Mouse (Mus musculus): ENCODE measurements around the gene Cyb561.
A peak's percentile ranks its signal among the peaks of the same experiment; 100 is the strongest.

The Cyb561 gene

GRCm38 (mm10) chr11:105920098-105920785 lies 32.9 kb downstream of the Cyb561 start:
- DNase-seq: no peak

GRCm38 (mm10) chr11:105913580-105913979 lies 39.6 kb downstream of the Cyb561 start:
- DNase-seq: no peak

GRCm38 (mm10) chr11:105911592-105912375 lies 41.4 kb downstream of the Cyb561 start:
- peak; percentile 88 for DNase-seq

- DNase-seq: no peak
These were observed 42.0 kb downstream of the Cyb561 start for GRCm38 (mm10) chr11:105911149-105911548.

GRCm38 (mm10) chr11:105909617-105910016 lies 43.5 kb downstream of the Cyb561 start:
- no peak for DNase-seq

GRCm38 (mm10) chr11:105908926-105909325 lies 44.2 kb downstream of the Cyb561 start:
- DNase-seq: no peak

- DNase-seq: no peak
These were observed 45.8 kb downstream of the Cyb561 start for GRCm38 (mm10) chr11:105907381-105907780.

- no peak for DNase-seq
These were observed 47.5 kb downstream of the Cyb561 start for GRCm38 (mm10) chr11:105905529-105906213.

- no peak for DNase-seq
These were observed 50.2 kb downstream of the Cyb561 start for GRCm38 (mm10) chr11:105902956-105903355.

- DNase-seq: no peak
These were observed 51.6 kb downstream of the Cyb561 start for GRCm38 (mm10) chr11:105901501-105901900.

GRCm38 (mm10) chr11:105899151-105899550 lies 54.0 kb downstream of the Cyb561 start:
- DNase-seq: no peak

GRCm38 (mm10) chr11:105887281-105887680 lies 65.9 kb downstream of the Cyb561 start:
- DNase-seq: no peak

- DNase-seq: no peak
These were observed 67.6 kb downstream of the Cyb561 start for GRCm38 (mm10) chr11:105885558-105885957.
